Mouse (Mus musculus): ENCODE measurements at regions not wholly inside any gene's neighbourhood (a gene's known extent, or its start where the extent isn't known, plus 50 kb on each side); places are given as distances from the start of the nearest gene placed in this dataset.
A peak's percentile ranks its signal among the peaks of the same experiment; 100 is the strongest.
"Not testable (repeated sequence)": the region's sequence is repeated elsewhere in the genome, so short reads cannot be mapped to it uniquely, and the experiment has no call there.

- ATAC-seq (replicated peaks; ENCODE audit: poor library complexity), result peak; percentile 50
Measured at GRCm38 (mm10) chr14:101067082-101067481, 133.0 kb downstream of the Prr30 start.

- ATAC-seq (replicated peaks; ENCODE audit: poor library complexity), result no peak
Measured at GRCm38 (mm10) chr14:101056874-101057273, 143.3 kb downstream of the Prr30 start.

DNA sequence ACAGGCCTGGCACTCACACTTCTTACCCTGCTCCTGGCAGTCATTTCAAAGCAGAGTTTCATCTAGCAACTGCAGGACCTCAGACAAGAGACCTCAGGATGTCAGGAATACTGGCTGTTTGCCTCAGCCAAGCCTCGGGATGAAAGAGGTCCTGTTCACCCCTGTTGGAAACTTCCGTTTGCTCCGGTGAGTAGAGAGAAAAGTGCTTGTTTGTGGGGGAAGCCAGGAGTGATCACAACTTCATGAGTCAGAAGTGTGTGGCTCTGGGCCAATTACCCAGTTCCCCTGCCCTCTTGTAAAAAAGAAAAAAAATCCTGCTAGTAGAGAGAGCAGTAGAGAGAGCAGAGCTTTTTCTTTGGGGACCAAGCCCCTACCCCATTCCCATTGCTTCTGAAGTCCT, 144.2 kb downstream of the Prr30 start:
- ATAC-seq (replicated peaks; ENCODE audit: poor library complexity), result peak; percentile 26; the same call in 1 of the 2 replicates

GRCm38 (mm10) chr14:101054786-101055185, 145.3 kb downstream of the Prr30 start:
- ATAC-seq (replicated peaks; ENCODE audit: poor library complexity), result no peak

DNA sequence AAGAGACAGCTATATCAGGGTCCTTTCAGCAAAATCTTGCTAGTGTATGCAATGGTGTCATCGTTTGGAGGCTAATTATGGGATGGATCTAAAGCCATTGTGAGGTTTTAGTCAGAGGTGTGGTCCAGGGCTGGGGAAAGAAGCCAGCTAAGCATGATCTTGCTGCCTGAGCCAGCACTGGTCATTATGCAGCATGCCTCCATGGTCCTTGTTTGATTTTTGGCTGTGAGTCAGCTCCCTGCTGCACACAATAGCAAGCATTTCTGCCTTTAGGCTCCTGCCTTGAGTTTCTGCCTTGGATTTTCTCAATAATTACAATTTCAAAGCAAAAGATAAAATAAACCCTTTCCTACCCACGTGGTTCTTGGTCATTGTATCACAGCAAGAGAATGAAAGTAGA, 147.4 kb downstream of the Prr30 start:
- no peak for ATAC-seq (replicated peaks; ENCODE audit: poor library complexity)

GRCm38 (mm10) chr14:101050212-101050611, 149.9 kb downstream of the Prr30 start:
- peak; percentile 61 for ATAC-seq (replicated peaks; ENCODE audit: poor library complexity)

- ATAC-seq (replicated peaks; ENCODE audit: poor library complexity), result peak; percentile 37
Measured at GRCm38 (mm10) chr14:101049664-101050203, 150.4 kb downstream of the Prr30 start.

GRCm38 (mm10) chr14:101043494-101043893, 156.6 kb downstream of the Prr30 start:
- ATAC-seq (replicated peaks; ENCODE audit: poor library complexity), result no peak

DNA sequence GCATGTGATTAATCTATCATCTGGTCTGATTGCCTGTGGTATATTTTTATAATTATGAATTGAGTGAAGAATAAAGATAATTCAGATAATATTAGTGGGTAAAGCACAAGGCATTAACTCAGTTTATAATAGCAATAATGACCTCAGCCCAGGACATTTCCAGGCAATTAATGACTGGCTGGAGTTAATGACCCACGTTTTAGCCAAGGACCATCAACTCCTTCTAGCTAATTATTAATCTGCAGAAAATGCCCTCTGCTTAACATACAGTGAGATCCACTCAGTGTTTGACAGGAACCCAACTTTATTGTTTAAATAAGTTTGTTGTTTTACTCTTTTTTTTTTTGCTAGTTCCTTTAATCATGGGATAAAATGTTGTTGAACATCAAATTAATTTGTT, 199.1 kb downstream of the Prr30 start:
- ATAC-seq (replicated peaks; ENCODE audit: poor library complexity), result no peak

DNA sequence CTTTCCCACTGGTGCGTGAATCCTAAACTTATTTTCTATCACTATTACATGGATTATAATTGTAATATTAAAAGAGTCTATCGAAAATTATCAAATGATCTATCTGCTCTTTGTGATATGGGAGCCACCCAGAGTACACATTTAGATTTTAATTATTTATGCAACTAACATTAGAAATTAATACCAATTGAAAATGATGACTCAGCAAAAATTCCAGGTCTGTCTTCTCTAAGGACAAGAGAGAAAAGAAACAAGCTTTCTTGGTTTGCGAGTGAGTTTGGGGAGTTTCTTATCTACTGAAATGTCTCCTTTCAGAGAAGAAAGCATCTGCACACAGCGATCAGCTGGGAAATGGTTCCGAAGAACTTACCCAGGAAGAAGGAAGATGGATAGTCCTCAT, 219.4 kb downstream of the Prr30 start:
- ATAC-seq (replicated peaks; ENCODE audit: poor library complexity), result no peak

DNA sequence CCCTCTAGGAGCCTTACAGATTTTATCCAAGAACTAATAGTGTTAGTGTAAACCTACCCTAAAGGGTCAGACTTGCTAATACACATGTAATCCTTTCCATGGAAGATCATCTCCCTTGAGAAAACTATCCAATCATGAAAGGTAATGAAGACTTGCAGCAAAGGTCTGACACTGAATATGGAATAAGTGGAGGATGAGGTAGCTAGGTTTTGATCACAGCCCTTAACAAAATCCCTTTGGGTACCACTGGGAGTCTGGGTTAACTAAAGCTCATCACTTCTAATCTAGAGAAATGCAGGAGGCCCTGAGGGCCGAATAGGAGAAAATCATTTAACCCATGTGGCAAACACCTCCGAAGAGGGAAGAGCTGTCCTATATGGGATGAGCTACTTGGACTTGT, 221.6 kb downstream of the Prr30 start:
- no peak for ATAC-seq (replicated peaks; ENCODE audit: poor library complexity)

- no peak; the same call in 1 of the 2 replicates for ATAC-seq (replicated peaks; ENCODE audit: poor library complexity)
Measured at GRCm38 (mm10) chr14:100970970-100971369, 229.2 kb downstream of the Prr30 start.

DNA sequence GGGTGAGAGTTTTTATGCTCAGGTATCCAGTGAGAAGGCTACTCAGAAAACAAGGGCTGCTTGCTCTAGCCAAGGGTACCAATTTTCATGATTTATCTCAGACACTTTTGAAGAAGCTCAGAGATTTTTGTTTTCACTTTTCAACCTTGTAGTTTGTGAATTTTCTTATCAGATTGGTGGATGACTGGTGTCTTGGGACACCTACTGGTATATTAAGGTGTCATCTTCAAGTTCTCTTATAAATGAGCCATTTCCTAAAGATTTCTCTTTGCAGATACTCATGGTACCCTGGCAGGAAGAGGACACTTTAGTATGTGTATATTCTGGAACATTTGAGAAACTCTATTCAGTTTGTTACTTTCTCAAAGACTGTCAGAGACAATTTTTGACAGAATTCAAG, 239.9 kb downstream of the Prr30 start:
- ATAC-seq (replicated peaks; ENCODE audit: poor library complexity), result no peak

DNA sequence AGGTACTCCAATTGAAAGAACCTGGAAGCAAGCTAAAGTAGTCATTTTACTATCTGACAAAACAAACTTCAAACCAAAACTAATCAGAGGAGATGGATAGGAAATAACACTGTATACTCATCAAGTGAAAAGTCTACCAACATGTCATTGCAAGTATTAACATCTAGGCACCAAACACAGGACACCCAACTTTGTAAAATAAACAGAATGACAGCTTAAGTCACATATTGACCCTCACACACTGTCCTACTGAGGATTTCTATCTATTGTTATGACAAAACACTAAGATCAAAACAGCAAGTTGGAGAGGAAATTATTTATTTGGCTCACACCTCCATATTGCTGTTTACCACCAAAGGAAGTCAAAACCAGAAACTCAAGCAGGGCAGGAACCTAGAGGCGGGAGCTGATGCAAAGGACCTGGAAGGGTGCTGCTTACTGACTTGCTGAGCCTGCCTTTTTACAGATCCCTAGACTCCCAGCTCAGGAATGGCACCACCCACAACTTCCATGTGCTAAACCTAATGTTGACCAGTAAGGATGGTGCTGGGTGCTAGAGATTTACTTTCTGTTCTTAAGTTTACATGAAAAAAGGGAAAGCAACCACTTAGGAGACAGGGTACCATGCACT, 244.2 kb downstream of the Prr30 start:
- ATAC-seq (replicated peaks; ENCODE audit: poor library complexity), result no peak

DNA sequence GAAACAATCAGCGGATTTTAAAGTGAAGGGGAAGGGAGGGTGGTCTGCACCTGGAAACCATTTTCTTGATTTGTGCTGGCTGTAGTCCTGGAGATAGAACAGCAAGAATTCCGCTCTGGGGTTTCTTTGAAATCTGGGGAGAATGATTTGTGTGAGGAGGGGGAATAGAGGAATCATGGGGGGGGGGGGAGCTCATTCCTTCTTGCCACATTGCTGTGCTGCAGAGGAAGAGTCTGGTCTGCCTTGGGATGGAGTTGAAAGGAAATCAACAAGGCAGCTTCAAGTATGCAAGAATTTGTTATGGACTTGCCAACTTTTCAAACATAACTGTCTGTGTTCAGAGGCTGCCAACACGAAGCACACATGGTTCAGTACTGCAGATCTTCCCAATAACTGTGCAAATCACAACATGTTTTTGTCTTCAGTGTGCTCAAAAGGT, 249.4 kb downstream of the Prr30 start:
- no peak for ATAC-seq (replicated peaks; ENCODE audit: poor library complexity)

- ATAC-seq (replicated peaks; ENCODE audit: poor library complexity), result not testable (repeated sequence)
Measured at GRCm38 (mm10) chr14:100947625-100948024, 252.5 kb downstream of the Prr30 start.

GRCm38 (mm10) chr14:100937358-100937887, 262.7 kb downstream of the Prr30 start:
- peak; percentile 70 for ATAC-seq (replicated peaks; ENCODE audit: poor library complexity)

DNA sequence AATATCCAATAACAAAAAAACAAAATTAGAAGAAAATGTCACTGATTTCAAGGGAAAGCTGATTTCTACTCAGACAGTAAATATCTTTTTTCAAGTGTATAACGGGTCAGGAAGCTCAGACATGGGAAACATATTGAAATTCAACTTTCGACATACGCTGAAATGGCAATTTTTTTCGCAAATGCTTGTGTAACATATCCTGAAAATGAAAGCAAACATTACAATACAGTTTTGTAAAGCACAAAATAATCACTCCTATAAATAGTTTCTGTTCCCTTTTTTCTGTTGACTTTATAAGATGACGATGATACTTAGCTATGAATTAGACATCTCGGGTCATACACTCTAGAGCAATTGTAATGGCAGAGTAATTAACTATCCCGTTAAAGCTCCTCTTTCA, 265.6 kb downstream of the Prr30 start:
- peak; percentile 73 for ATAC-seq (replicated peaks; ENCODE audit: poor library complexity)

DNA sequence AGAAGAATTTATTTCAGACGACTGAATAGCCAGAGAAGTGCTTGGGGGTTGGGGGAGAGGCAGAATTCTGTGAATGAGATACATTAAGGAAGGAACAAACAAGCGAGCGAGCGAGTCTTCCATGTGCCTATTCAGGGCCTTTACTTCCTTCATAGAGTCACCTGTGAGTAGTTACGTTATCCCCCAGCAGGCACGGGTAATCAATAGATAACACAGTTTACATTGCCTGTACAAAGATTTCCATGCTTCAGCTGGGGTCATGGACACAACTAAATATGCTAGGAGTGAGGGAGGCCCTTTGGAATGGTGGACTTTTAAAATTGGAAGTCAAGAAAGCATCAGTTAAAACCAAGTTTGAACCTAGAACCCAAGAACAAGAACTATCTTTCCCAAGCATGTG, 275.2 kb downstream of the Prr30 start:
- ATAC-seq (replicated peaks; ENCODE audit: poor library complexity), result no peak

DNA sequence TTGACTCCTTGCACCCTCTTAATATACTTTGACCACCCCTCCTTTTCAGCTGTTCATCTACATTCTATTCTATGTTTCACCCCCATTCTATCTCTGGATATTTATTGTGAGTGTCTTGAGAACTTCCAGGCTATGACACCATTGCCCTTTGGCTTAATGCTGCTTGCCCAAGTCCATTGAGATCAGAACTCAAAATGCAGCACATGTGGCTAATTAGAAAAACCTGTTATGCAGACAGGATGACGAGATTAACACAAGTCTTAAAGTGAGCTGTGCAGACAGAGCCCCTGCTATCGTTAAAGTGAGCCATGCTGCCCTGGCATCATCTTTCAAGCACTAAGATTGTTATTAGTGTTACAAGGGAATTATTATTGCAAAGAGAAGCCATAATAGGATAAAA, 299.9 kb downstream of the Prr30 start:
- ATAC-seq (replicated peaks; ENCODE audit: poor library complexity), result no peak

DNA sequence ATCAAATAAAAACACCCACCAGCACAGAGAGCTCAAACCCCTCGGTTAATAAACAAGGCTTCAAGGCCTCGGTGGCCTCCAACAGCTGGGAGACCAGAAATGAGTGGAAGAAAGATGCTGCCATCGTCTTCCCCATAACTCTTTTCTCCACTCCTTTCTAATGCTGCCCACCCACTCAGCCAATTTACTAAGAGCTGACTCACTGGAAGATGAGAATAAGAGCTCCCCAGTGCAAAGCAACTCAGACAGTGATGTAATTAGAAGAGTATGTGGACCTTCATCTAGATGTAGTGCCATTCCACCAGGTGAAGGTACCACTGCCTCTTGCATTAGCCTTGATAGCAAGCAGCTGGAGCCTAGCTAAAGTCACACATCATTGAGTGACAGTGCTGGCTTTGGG, 301.1 kb downstream of the Prr30 start:
- ATAC-seq (replicated peaks; ENCODE audit: poor library complexity), result no peak
